Mouse (Mus musculus): ENCODE measurements around the gene Atg9b. TPM values are rescaled to one million over a fixed set of nuclear protein-coding genes. Genes with fewer than 3 reads are reported as not detected.

Gene Atg9b
- 0.62 TPM for polyA plus RNA-seq (2015; fragmentation: Illumina TruSeq; extraction: RNeasy Lipid Tissue Mini Kit (QIAGEN cat#74804); ENCODE audit: insufficient read depth, low replicate concordance)

GRCm38 (mm10) chr5:24391864-24392263 is at the start of gene Atg9b:
Atg9b (minus strand) TSS chr5:24392143.

DNA sequence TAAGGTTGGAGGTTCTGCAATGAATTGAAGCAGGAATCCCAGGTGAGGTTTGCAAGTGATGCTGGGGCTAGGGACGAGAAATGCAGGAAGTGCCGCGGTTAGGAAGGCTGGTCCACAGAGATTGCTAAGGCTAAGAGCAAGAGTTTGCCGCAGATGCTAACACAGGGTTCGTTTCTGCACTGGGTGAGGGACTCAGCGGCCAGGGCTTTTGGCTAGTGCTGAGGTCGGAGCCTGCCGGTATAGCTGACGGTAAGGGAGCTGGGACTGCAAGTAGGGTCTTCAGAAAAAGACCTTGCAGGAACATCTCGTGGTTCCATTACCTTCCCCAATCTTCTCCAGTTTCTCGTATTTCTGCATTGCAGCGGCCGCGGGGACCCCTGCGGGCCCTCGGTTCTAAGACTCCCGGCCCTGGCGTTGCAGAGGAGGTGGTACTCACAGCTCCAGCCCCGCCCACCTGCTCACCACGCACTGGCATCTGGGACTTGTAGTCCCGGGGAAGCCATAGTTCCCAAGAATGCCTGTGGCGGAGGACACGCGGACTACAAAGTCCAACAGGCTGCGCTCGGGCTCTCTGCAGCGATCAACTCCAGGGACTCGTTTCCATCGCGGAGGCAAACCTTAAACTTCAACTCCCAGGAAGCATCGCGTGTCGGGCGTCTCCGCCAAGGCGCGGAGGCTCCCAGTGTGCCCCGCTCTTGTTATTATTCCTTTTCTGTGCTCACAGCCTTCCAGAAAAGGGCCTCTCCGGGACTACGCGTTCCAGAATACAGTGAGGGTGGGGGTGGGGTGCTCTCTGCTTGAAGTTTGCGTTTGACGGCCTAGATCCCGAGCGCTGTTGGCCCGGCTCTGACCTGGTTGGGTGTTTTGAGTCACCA is 31.4 kb upstream of the Atg9b start, which contains the start of the genes Cdk5 and Slc4a2:
Gene Cdk5 (minus strand): TSS at position 402 of the 875 bp plus-strand sequence.
Gene Slc4a2 (plus strand): TSS at position 709 of the 875 bp plus-strand sequence.

GRCm38 (mm10) chr5:24413042-24413693 is 21.2 kb upstream of the Atg9b start, which contains the start of gene Asic3:
Asic3 (plus strand) TSS chr5:24413392.

DNA sequence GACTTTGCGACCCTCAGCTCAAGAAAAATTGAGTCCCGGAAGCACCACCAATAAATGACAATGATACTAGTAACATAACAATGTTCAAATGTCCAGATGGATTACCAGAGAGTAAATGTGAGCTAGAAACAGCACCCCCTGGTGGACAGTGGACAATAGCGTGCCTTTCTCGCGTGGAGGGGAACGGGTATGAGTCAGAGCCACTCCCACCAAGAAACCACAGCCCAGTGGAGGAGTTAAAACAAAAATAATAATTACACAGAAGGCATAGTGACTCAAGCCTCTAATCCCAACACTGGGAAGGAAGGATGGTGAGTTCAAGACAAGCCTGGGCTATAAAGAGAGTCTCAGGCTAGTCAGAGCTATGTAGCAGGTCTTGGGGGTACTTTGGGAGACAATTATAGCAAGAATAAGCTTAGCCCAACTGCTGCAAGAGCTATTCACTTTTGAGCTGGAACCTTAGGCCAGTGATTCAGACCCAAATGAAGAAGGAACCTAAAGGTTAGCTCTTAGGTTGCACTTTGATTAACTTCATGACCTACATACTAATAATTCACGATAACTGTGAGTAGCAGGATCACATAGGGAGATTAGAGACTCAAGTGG is 1.6 kb upstream of the Atg9b start, which contains the start of gene Abcb8:
Gene Abcb8 (plus strand): TSS at position 272 of the 606 bp plus-strand sequence.

GRCm38 (mm10) chr5:24364508-24364907 is 27.4 kb downstream of the Atg9b start, which contains the start of gene Nos3:
Nos3 (plus strand) TSS chr5:24364810.

GRCm38 (mm10) chr5:24351278-24351677 is 40.7 kb downstream of the Atg9b start, which contains the start of gene Kcnh2:
Kcnh2 (minus strand) TSS chr5:24351604.

Other genes with a start within 250 kb of the Atg9b start
- gene Nupl2, start 227.2 kb downstream of the Atg9b start, polyA plus RNA-seq (2015; fragmentation: Illumina TruSeq; extraction: RNeasy Lipid Tissue Mini Kit (QIAGEN cat#74804); ENCODE audit: insufficient read depth, low replicate concordance): 7.1 TPM
- 0.37 TPM for gene Kcnh2, start 40.5 kb downstream of the Atg9b start, polyA plus RNA-seq (2015; fragmentation: Illumina TruSeq; extraction: RNeasy Lipid Tissue Mini Kit (QIAGEN cat#74804); ENCODE audit: insufficient read depth, low replicate concordance)
- 1.1 TPM for gene Nos3, start 27.3 kb downstream of the Atg9b start, polyA plus RNA-seq (2015; fragmentation: Illumina TruSeq; extraction: RNeasy Lipid Tissue Mini Kit (QIAGEN cat#74804); ENCODE audit: insufficient read depth, low replicate concordance)
- 6.2 TPM for gene Abcb8, start 1.5 kb upstream of the Atg9b start, polyA plus RNA-seq (2015; fragmentation: Illumina TruSeq; extraction: RNeasy Lipid Tissue Mini Kit (QIAGEN cat#74804); ENCODE audit: insufficient read depth, low replicate concordance)
- not detected for gene Asic3, start 21.2 kb upstream of the Atg9b start, polyA plus RNA-seq (2015; fragmentation: Illumina TruSeq; extraction: RNeasy Lipid Tissue Mini Kit (QIAGEN cat#74804); ENCODE audit: insufficient read depth, low replicate concordance)
- 25.2 TPM for gene Cdk5, start 31.4 kb upstream of the Atg9b start, polyA plus RNA-seq (2015; fragmentation: Illumina TruSeq; extraction: RNeasy Lipid Tissue Mini Kit (QIAGEN cat#74804); ENCODE audit: insufficient read depth, low replicate concordance)
- 19.8 TPM for gene Slc4a2, start 31.7 kb upstream of the Atg9b start, polyA plus RNA-seq (2015; fragmentation: Illumina TruSeq; extraction: RNeasy Lipid Tissue Mini Kit (QIAGEN cat#74804); ENCODE audit: insufficient read depth, low replicate concordance)
- 28.1 TPM for gene Fastk, start 53.1 kb upstream of the Atg9b start, polyA plus RNA-seq (2015; fragmentation: Illumina TruSeq; extraction: RNeasy Lipid Tissue Mini Kit (QIAGEN cat#74804); ENCODE audit: insufficient read depth, low replicate concordance)
- gene Tmub1, start 55.7 kb upstream of the Atg9b start, polyA plus RNA-seq (2015; fragmentation: Illumina TruSeq; extraction: RNeasy Lipid Tissue Mini Kit (QIAGEN cat#74804); ENCODE audit: insufficient read depth, low replicate concordance): 4.7 TPM
- gene Agap3, start 60.0 kb upstream of the Atg9b start, polyA plus RNA-seq (2015; fragmentation: Illumina TruSeq; extraction: RNeasy Lipid Tissue Mini Kit (QIAGEN cat#74804); ENCODE audit: insufficient read depth, low replicate concordance): 12.0 TPM
- not detected for gene Gbx1, start 135.1 kb upstream of the Atg9b start, polyA plus RNA-seq (2015; fragmentation: Illumina TruSeq; extraction: RNeasy Lipid Tissue Mini Kit (QIAGEN cat#74804); ENCODE audit: insufficient read depth, low replicate concordance)
- not detected for gene Asb10, start 148.8 kb upstream of the Atg9b start, polyA plus RNA-seq (2015; fragmentation: Illumina TruSeq; extraction: RNeasy Lipid Tissue Mini Kit (QIAGEN cat#74804); ENCODE audit: insufficient read depth, low replicate concordance)
- not detected for gene 4931409K22Rik, start 164.7 kb upstream of the Atg9b start, polyA plus RNA-seq (2015; fragmentation: Illumina TruSeq; extraction: RNeasy Lipid Tissue Mini Kit (QIAGEN cat#74804); ENCODE audit: insufficient read depth, low replicate concordance)
- gene Abcf2, start 185.3 kb upstream of the Atg9b start, polyA plus RNA-seq (2015; fragmentation: Illumina TruSeq; extraction: RNeasy Lipid Tissue Mini Kit (QIAGEN cat#74804); ENCODE audit: insufficient read depth, low replicate concordance): 36.5 TPM
- 9.1 TPM for gene Chpf2, start 194.6 kb upstream of the Atg9b start, polyA plus RNA-seq (2015; fragmentation: Illumina TruSeq; extraction: RNeasy Lipid Tissue Mini Kit (QIAGEN cat#74804); ENCODE audit: insufficient read depth, low replicate concordance)
- gene Smarcd3, start 232.3 kb upstream of the Atg9b start, polyA plus RNA-seq (2015; fragmentation: Illumina TruSeq; extraction: RNeasy Lipid Tissue Mini Kit (QIAGEN cat#74804); ENCODE audit: insufficient read depth, low replicate concordance): 2.1 TPM

Data from spleen, adult 10 weeks (tissue).